ENCODE assay signal across 9 mouse cellular contexts in genomic region chr16:28929686-28930291, GRCm38 (mm10). TPM values are rescaled to one million over a fixed set of nuclear protein-coding genes. Genes with fewer than 3 reads are reported as not detected.
DNase-seq lines count a peak whose midpoint lies in the region; ATAC-seq and TF ChIP-seq lines count a peak whose summit lies in the region.
"Had no signal": no experiment of that assay in that cellular context is flagged by ENCODE, and none has a peak within 500 bp of the region (broad histone marks: within the 10 kb centered on the region; RNA-seq: fewer than 3 reads in every experiment).

No protein-coding gene starts in this region.

- peak overlapping the region; percentile 75 for H3K4me3 ChIP-seq in cortical plate, adult 2 months (ENCODE audit: insufficient read depth, low read length)
- H3K4me3 ChIP-seq in hindbrain, embryonic 16.5 days (ENCODE audit: low read length), result peak overlapping the region; percentile 95
- H3K4me3 ChIP-seq in left cerebral cortex, adult 2 months, result peak overlapping the region; percentile 96

- TF ChIP-seq CTCF in cortical plate, adult 2 months (IDR thresholded peaks at IDR 0.05; ENCODE audit: extremely low read depth, insufficient read depth, low read length), result no peak
- no peak for TF ChIP-seq CTCF in left cerebral cortex, adult 2 months (IDR thresholded peaks at IDR 0.05)

- under 1% methylated on average over 35 of the region's 66 CpGs for WGBS in hindbrain, embryonic 16.5 days

- H3K36me3 ChIP-seq in hindbrain, embryonic 16.5 days (ENCODE audit: control insufficient read depth, insufficient read depth, low read length), result no peaks in the 10 kb centered on the region

- peak; percentile 74 for ATAC-seq in hindbrain, embryonic 16.5 days

- peak; percentile 42 for DNase-seq in adrenal gland, adult 8-10 months
- peak; percentile 21 to 25 for DNase-seq in gastrocnemius, adult 8-10 months (ENCODE audit: low spot score in 2 of 2)
- peak; percentile 52 to 57 for DNase-seq in left cerebral cortex, adult 2 months (ENCODE audit: extremely low spot score in 1 of 2, low spot score in 2 of 2)
- DNase-seq in lung, postnatal 36 days, result peak; percentile 56
- DNase-seq in right cerebral cortex, postnatal 36 days (ENCODE audit: low spot score in 2 of 2), result peak; percentile 25 to 45
- no peak for DNase-seq in c-Kit-positive CD71-positive TER-119-positive erythroid progenitor cells, embryonic 14.5 days (ENCODE audit: low spot score)

- no peaks in the 10 kb centered on the region; the same call in 1 of the 2 replicates for H3K27me3 ChIP-seq in hindbrain, embryonic 16.5 days (replicated peaks; ENCODE audit: control insufficient read depth, insufficient read depth, low read length)

- peak; percentile 35; the same call in 1 of the 2 replicates for TF ChIP-seq POLR2A in cortical plate, adult 2 months (IDR thresholded peaks at IDR 0.05; ENCODE audit: extremely low read depth, insufficient read depth, low read length)

- peak overlapping the region; percentile 64 for H3K4me2 ChIP-seq in hindbrain, embryonic 16.5 days (ENCODE audit: low read length)

- no peaks in the 10 kb centered on the region for H3K9me3 ChIP-seq in hindbrain, embryonic 16.5 days (ENCODE audit: control insufficient read depth, low read length)

- no peaks in the 10 kb centered on the region for H3K4me1 ChIP-seq in cortical plate, adult 2 months (ENCODE audit: control insufficient read depth, insufficient read depth, low read length)
- peaks cover 22% of the 10 kb centered on the region for H3K4me1 ChIP-seq in hindbrain, embryonic 16.5 days (ENCODE audit: control insufficient read depth, insufficient read depth, low read depth, low read length)

- no peak overlapping the region for H3K27ac ChIP-seq in cortical plate, adult 2 months (ENCODE audit: insufficient read depth, low read length)
- H3K27ac ChIP-seq in hindbrain, embryonic 16.5 days (ENCODE audit: low read depth, low read length), result peak overlapping the region; percentile 95
- peak overlapping the region; percentile 97 for H3K27ac ChIP-seq in left cerebral cortex, adult 2 months

- intact Hi-C loops in left cerebral cortex, adult 2 months (cut with DNase I), result loop anchor here (1.0 to 5.0 kb wide), 6 partner anchors 47 to 633 kb away; no protein-coding TSS in a partner anchor

- H3K9ac ChIP-seq in hindbrain, embryonic 16.5 days (ENCODE audit: low read depth, low read length), result peak overlapping the region; percentile 95

RNA-seq across cellular contexts. Expression of gene Mb21d2, which starts 0.3 kb away (rescaled TPM):
- total RNA-seq in adrenal gland, adult 8-10 months (2022), result 10 to 100 TPM; 12.4 to 17.8 (median 14.6) TPM
- 33.1 and 35.5 TPM in 2 replicates for polyA plus RNA-seq in cortical plate, adult 2 months (2012; rRNA removed)
- total RNA-seq in gastrocnemius, adult 8-10 months (2022), result 10 to 100 TPM in 2 of 4 experiments, 1 to 10 TPM in 2; 8.9 to 14.4 (median 11.4) TPM
- 15.8 and 16.3 TPM in 2 replicates for polyA plus RNA-seq in hindbrain, embryonic 16.5 days (2015; fragmentation: Nextera tagmentation; extraction: Ambion mirVana)
- 10 to 100 TPM; 37.9 to 39.0 TPM for total RNA-seq in left cerebral cortex, adult 2 months (2021)
- total RNA-seq: common myeloid progenitor, adult 5-6 weeks had no signal
